Mouse (Mus musculus) kidney, postnatal 0 days (tissue): ENCODE results near the gene Scrn1. TPM values are rescaled to one million over a fixed set of nuclear protein-coding genes. Genes with fewer than 3 reads are reported as not detected.
A peak's percentile ranks its signal among the peaks of the same experiment; 100 is the strongest.

Source experiments
- ATAC-seq: fragments of 200-750 bp; cut with Nextera tagmentation; replicated peaks from 2 replicates; pipeline ENCODE4 v1.8.0; 2017; ENCODE audit warnings: low read depth, moderate number of reproducible peaks, moderate TSS enrichment, moderate library complexity; ENCODE audit not compliant: low FRiP score
- DNase-seq: peaks from one replicate; pipeline ENCODE4 v3.0.0-alpha.2; 2016; ENCODE audit warnings: low spot score
- H3K27ac ChIP-seq: fragments of 300-500 bp; sonication (generic); 2 replicates; pipeline ENCODE4 v1.5.1; 2014; ENCODE audit warnings: mild to moderate bottlenecking
- H3K27me3 ChIP-seq: fragments of 300-500 bp; sonication (generic); 2 replicates; pipeline ENCODE4 v1.6.1; 2014; ENCODE audit warnings: low read length, mixed read lengths; ENCODE audit not compliant: insufficient read depth
- H3K36me3 ChIP-seq: fragments of 300-500 bp; sonication (generic); 2 replicates; pipeline ENCODE4 v1.6.1; 2014; ENCODE audit warnings: low read length, mixed read lengths; ENCODE audit not compliant: insufficient read depth
- H3K4me1 ChIP-seq: fragments of 300-500 bp; sonication (generic); replicated peaks from 2 replicates; pipeline ENCODE4 v1.6.1; 2014; ENCODE audit warnings: antibody characterized with exemption, low read length, mixed read lengths; ENCODE audit not compliant: insufficient read depth
- H3K4me2 ChIP-seq: fragments of 300-500 bp; sonication (generic); 2 replicates; pipeline ENCODE4 v1.6.1; 2014; ENCODE audit warnings: mild to moderate bottlenecking, low read length, moderate library complexity, mixed read lengths
- H3K4me3 ChIP-seq: fragments of 300-500 bp; sonication (generic); replicated peaks from 2 replicates; pipeline ENCODE4 v1.5.1; 2014; ENCODE audit warnings: low read depth, low read length
- H3K9ac ChIP-seq: fragments of 300-500 bp; sonication (generic); 2 replicates; pipeline ENCODE4 v1.6.1; 2014; ENCODE audit warnings: low read depth, low read length
- H3K9me3 ChIP-seq: fragments of 300-500 bp; sonication (generic); replicated peaks from 2 replicates; pipeline ENCODE4 v1.6.1; 2016; ENCODE audit warnings: low read length, inconsistent platforms, mixed read lengths
- CTCF ChIP-seq: IDR thresholded peaks from 2 replicates; pipeline ENCODE4 v1.5.1; 2016; ENCODE audit warnings: antibody characterized with exemption, low read depth, mild to moderate bottlenecking, moderate library complexity
- WGBS: fragments of 180-500 bp; shearing (Covaris S2); extraction: QIAGEN DNeasy Blood & Tissue Kit; methylation state at CpG from one replicate; pipeline ENCODE4 v1.1.7; 2014; 5-methylcytosine and 5-hydroxymethylcytosine counted together
- polyA plus RNA-seq: library from polyadenylated mRNA; unstranded; fragments of >200 nt; fragmentation: Nextera tagmentation; extraction: Ambion mirVana; gene quantifications from 2 replicates; pipeline ENCODE4 v1.2.1, GENCODE M21; 2015

The Scrn1 gene
- polyA plus RNA-seq, 1 experiment from 2014 or later, result 7.0 TPM

GRCm38 (mm10) chr6:54491074-54491473 lies 75.2 kb downstream of the Scrn1 start:
- no peaks in the 10 kb centered on the region for H3K36me3 ChIP-seq
- no peaks in the 10 kb centered on the region for H3K27me3 ChIP-seq
- no peak for ATAC-seq
- no peak overlapping the region for H3K4me3 ChIP-seq
- no peak overlapping the region for H3K4me2 ChIP-seq
- H3K9ac ChIP-seq, result no peak overlapping the region
- H3K4me1 ChIP-seq, result no peaks in the 10 kb centered on the region
- no peak for TF ChIP-seq CTCF
- no peak for DNase-seq
- 51% methylated on average over 7 of the region's 7 CpGs for WGBS
- H3K9me3 ChIP-seq, result no peaks in the 10 kb centered on the region
- H3K27ac ChIP-seq, result no peak overlapping the region

- Histone ChIP-seq H3K4me3 (no peak overlapping the region), H3K9ac (no peak overlapping the region), H3K27ac (no peak overlapping the region), H3K36me3 (no peaks in the 10 kb centered on the region), H3K4me2 (peak overlapping the region; percentile 48), H3K4me1 (0 out of 2 replicates have a peak, but pooled peaks cover 5% of the 10 kb centered on the region), H3K9me3 (no peaks in the 10 kb centered on the region), H3K27me3 (no peaks in the 10 kb centered on the region)
- DNase-seq (no peak), ATAC-seq (no peak)
- WGBS, result 30% methylated on average over 6 of the region's 6 CpGs
- TF ChIP-seq CTCF, result no peak
Measured at GRCm38 (mm10) chr6:54485973-54486569, 80.2 kb downstream of the Scrn1 start.

GRCm38 (mm10) chr6:54485435-54485901 lies 80.8 kb downstream of the Scrn1 start:
- 4% methylated on average over 17 of the region's 25 CpGs for WGBS
- peak; percentile 59; the same call in 1 of the 2 replicates for ATAC-seq
- H3K27ac ChIP-seq, result no peak overlapping the region
- 0 out of 2 replicates have a peak, but pooled peaks cover 5% of the 10 kb centered on the region for H3K4me1 ChIP-seq
- no peaks in the 10 kb centered on the region for H3K36me3 ChIP-seq
- no peak for TF ChIP-seq CTCF
- peak overlapping the region; percentile 48 for H3K4me2 ChIP-seq
- H3K4me3 ChIP-seq, result no peak overlapping the region
- DNase-seq, result no peak
- no peaks in the 10 kb centered on the region for H3K27me3 ChIP-seq
- H3K9ac ChIP-seq, result no peak overlapping the region
- H3K9me3 ChIP-seq, result no peaks in the 10 kb centered on the region

- no peak overlapping the region for H3K9ac ChIP-seq
Measured at GRCm38 (mm10) chr6:54485000-54485399, 81.3 kb downstream of the Scrn1 start.

GRCm38 (mm10) chr6:54481390-54482112 lies 84.7 kb downstream of the Scrn1 start:
- H3K4me2 ChIP-seq, result no peak overlapping the region
- no peaks in the 10 kb centered on the region for H3K36me3 ChIP-seq
- WGBS, result 57% methylated on average over 15 of the region's 15 CpGs
- H3K4me3 ChIP-seq, result no peak overlapping the region
- 0 out of 2 replicates have a peak, but pooled peaks cover 5% of the 10 kb centered on the region for H3K4me1 ChIP-seq
- DNase-seq (no peak), ATAC-seq (no peak)
- no peaks in the 10 kb centered on the region for H3K9me3 ChIP-seq
- H3K27ac ChIP-seq, result no peak overlapping the region
- TF ChIP-seq CTCF, result no peak
- H3K9ac ChIP-seq, result no peak overlapping the region
- no peaks in the 10 kb centered on the region for H3K27me3 ChIP-seq

More at GRCm38 (mm10) chr6:54485000-54485399, 81.3 kb downstream of the Scrn1 start:
- no peaks in the 10 kb centered on the region for H3K9me3 ChIP-seq
- DNase-seq (no peak), ATAC-seq (peak; percentile 65)
- no peaks in the 10 kb centered on the region for H3K27me3 ChIP-seq
- H3K27ac ChIP-seq, result no peak overlapping the region
- H3K4me3 ChIP-seq, result no peak overlapping the region
- WGBS, result 21% methylated on average over 12 of the region's 12 CpGs
- H3K4me1 ChIP-seq, result 0 out of 2 replicates have a peak, but pooled peaks cover 5% of the 10 kb centered on the region
- H3K36me3 ChIP-seq, result no peaks in the 10 kb centered on the region
- TF ChIP-seq CTCF, result no peak
- peak overlapping the region; percentile 48 for H3K4me2 ChIP-seq

GRCm38 (mm10) chr6:54478646-54479324 lies 87.5 kb downstream of the Scrn1 start:
- Histone ChIP-seq H3K9ac (no peak overlapping the region), H3K9me3 (no peaks in the 10 kb centered on the region), H3K4me1 (no peaks in the 10 kb centered on the region), H3K27me3 (no peaks in the 10 kb centered on the region), H3K4me3 (no peak overlapping the region), H3K4me2 (no peak overlapping the region), H3K36me3 (no peaks in the 10 kb centered on the region), H3K27ac (no peak overlapping the region)
- TF ChIP-seq CTCF, result peak; percentile 63
- DNase-seq (peak; percentile 19), ATAC-seq (no peak)
- WGBS, result 79% methylated on average over 5 of the region's 5 CpGs
